16 mouse cellular contexts compared by ENCODE assay signal in genomic region chr11:19355179-19355578, GRCm38 (mm10).
"Had no signal": no experiment of that assay in that cellular context is flagged by ENCODE, and none has a peak within 500 bp of the region (broad histone marks: within the 10 kb centered on the region; RNA-seq: fewer than 3 reads in every experiment).

No protein-coding gene starts in this region.

- H3K9ac ChIP-seq: liver, embryonic 13.5 days; midbrain, embryonic 12.5 days; midbrain, embryonic 15.5 days; neural tube, embryonic 13.5 days; stomach, embryonic 15.5 days had no signal

- H3K36me3 ChIP-seq: liver, embryonic 13.5 days; midbrain, embryonic 12.5 days; midbrain, embryonic 15.5 days; neural tube, embryonic 13.5 days; stomach, embryonic 15.5 days had no signal

- H3K4me1 ChIP-seq: liver, embryonic 13.5 days had no signal

- H3K4me2 ChIP-seq: liver, embryonic 13.5 days; midbrain, embryonic 12.5 days; midbrain, embryonic 15.5 days; neural tube, embryonic 13.5 days; stomach, embryonic 15.5 days had no signal

- H3K4me3 ChIP-seq: left cerebral cortex, adult 2 months; liver, embryonic 13.5 days; midbrain, embryonic 12.5 days; midbrain, embryonic 15.5 days; neural tube, embryonic 13.5 days; stomach, embryonic 15.5 days had no signal

- H3K27ac ChIP-seq: kidney, postnatal 0 days; left cerebral cortex, adult 2 months; liver, embryonic 13.5 days; macrophage; midbrain, embryonic 12.5 days; midbrain, embryonic 15.5 days; neural tube, embryonic 13.5 days; stomach, embryonic 15.5 days had no signal

- ATAC-seq: intestine, postnatal 0 days; midbrain, embryonic 15.5 days had no signal

- DNase-seq: kidney, adult 2 months; kidney, postnatal 36 days; layer of hippocampus, postnatal 36 days; liver, embryonic 13.5 days; retina, postnatal 1 day; right cerebral cortex, postnatal 25 days; spleen, adult 18-20 months; thymus, postnatal 4 days had no signal

- H3K27me3 ChIP-seq: liver, embryonic 13.5 days; midbrain, embryonic 12.5 days; midbrain, embryonic 15.5 days; neural tube, embryonic 13.5 days; stomach, embryonic 15.5 days had no signal

- H3K9me3 ChIP-seq: liver, embryonic 13.5 days; midbrain, embryonic 12.5 days; midbrain, embryonic 15.5 days; neural tube, embryonic 13.5 days; stomach, embryonic 15.5 days had no signal
